Mouse (Mus musculus) adipocyte (in vitro differentiated cells): ENCODE measurements around the gene Etnppl.

ENCODE experiments used
- DNase-seq: peaks from one replicate; pipeline ENCODE4 v3.0.0-alpha.2; 2016; ENCODE audit warnings: low spot score

Etnppl gene

DNA sequence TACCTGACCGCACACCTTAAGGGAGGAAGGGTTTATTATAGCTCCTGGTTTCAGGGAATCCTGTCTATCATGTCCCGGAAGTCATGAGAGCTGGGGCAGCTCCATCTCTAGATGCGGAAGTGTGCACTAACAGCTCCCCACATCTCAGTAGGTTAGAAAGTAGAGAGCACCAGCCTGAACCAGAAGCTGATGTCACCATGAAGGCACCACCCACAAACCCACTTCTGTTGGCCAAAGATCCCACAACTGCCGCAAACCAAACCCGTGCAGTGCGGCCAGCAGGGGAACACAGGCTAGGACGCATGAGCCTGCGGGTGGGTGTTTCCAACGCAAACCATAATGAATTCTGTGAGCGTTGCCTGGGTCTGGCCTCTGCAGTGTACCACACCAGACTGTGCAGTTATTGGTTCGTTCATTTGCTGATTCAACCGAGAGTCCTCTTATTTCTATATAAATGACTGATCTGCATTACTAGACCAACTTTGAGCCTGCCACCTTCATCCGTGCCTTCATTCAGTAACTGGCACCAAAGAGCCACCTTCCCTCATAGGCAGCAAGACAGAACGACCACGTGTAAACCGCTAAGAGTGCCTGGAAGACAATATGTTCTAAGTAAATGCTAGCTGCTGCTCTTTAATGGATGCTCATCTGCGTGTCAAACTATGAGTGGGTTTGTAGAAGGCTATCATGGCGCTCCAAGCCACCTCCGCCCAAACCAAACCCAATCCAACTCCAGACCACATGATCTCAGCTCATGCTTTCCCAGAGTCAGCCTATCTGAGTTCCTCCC, 60.6 kb downstream of the Etnppl start:
- DNase-seq = no peak

DNA sequence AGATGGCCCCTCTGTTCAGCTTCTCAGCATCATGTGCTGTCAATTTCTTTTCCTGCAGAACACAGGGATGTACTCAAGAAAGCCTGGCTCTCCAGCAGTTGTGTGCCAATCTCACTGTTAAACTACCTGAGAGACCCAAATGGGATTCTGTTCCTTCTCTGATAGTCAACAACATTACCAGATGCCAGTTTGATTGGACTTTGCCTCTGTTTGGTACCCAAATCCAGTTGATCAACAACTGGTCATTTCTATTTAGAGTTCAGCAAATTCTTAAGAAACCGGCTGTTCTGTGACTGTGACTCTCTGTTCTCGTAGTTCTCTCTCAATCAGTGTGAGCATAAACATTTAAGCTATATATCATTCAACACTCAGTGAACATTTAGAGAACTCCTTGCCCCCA, 64.0 kb downstream of the Etnppl start:
- DNase-seq = no peak

DNA sequence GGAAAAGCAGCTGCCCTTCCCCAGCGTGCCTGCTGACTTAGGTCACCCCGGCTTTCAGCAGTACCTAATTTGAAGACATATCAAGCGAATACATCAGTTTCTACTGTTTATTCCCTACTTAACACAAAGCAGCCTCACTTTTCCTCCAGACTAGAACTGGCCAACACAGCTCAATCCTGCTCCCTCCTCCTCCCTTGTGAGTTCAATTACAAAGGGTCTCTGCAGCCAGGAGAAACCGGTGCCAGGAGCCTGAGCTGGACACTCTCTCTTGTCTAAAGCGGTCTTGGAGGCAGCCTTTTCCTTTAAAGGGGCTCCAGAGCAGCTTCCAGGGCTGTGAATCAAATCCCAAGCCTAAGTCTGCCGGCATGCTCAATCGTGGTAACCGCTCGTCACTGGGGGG, 64.9 kb downstream of the Etnppl start:
- DNase-seq = no peak

DNA sequence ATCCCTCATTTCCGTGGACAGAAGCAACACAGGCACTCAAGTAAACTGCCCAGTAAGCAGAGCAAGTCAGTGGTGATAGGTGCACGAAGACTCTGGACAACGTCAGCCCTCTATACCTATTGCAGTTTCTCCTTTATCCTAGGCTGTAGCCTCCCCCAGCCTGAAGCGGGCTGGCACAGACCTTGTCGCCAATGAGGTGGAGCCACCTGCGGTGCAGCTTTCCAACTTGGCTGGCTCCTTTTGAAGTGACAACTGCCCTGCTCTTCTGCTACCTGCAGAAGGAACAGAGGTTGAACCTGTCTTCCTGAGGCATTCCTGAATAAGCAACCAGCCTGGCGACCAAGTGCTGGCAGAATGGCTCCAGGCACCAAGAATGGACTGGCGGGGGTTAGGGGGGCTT, 66.6 kb downstream of the Etnppl start:
- no peak for DNase-seq

DNA sequence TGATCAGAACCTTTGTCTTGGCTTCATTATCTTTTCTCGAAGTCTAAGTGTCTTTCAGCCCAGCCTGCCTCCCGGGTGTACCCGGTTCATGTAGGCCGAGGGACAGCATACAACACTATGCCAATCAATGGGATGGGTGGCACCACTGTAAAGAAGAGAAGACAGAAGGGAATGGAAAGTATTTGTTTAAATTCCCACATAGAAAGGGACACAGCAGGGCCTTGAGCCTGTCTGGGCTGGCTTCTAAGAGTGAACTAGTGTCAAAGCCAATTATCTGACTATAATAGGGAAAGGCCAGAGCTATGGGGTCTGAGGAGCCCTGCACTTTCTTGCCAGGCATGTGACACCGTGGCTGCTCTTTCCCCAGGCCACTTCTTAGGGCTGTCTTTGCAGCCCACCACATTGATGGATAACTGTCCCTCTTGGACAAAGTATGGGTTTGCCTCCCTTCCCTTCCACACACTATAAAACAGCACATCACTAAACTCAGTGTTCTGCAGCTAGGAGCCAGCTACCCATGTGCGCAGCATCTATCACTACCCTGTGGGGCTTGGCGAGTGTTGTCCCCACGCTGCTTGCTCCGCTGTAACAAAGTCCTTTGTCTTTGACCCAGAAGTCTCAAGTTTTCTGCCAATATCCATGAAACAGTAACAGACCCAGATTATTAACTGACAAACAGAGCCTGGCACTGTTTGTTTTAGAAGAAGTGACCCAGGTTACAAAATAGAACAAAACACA, 67.2 kb downstream of the Etnppl start:
- no peak for DNase-seq

DNA sequence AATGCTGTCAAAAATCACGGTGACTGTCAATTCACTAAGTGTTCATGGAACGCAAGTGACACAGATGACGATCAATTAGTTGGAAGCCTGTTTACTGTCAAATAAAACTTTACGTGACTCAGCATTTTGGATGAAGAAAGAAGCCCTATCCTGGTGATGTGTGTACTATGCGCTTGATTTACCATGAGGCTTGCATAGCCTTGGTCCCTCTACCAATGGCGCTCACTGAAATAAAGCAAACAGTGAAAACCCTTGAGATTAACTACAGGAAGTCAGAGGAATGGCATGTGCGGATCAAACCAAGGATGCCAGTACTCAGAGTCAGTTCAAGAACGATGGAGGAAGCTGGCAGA, 67.7 kb downstream of the Etnppl start:
- no peak for DNase-seq

DNA sequence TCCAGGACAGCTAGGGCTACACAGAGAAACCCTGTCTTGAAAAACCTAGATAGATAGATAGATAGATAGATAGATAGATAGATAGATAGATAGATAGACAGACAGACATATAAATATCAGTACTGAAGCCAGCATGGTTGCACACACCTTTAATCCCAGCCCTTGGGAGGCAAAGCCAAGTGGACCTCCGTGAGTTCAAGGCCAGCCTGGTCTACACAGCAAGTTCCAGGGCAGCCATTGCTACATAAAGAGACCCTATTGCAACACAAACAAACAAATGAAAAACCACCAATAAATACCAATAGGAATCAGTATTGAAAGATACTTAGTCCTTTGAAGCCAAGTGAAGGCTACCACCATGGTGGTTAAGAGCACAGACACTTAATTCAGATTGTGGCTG, 69.8 kb downstream of the Etnppl start:
- DNase-seq = no peak
